Mouse (Mus musculus) activated CD4-positive, CD25-positive, alpha-beta regulatory T cell, adult 4 months (primary cell): ENCODE data around the gene Agfg2. TPM values are rescaled to one million over a fixed set of nuclear protein-coding genes. Genes with fewer than 3 reads are reported as not detected.
A peak's percentile ranks its signal among the peaks of the same experiment; 100 is the strongest.

Experiments
- ATAC-seq: one replicate; pipeline ENCODE4 v1.8.0; 2017
- polyA plus RNA-seq, 2 experiments: library from polyadenylated mRNA; unstranded; fragments of 100-300 nt; shearing (Covaris generic); gene quantifications; one replicate each; pipeline ENCODE4 v1.2.1; 2017

The Agfg2 gene
- polyA plus RNA-seq, 2 experiments from 2014 or later = 15.8 to 20.1 TPM

DNA sequence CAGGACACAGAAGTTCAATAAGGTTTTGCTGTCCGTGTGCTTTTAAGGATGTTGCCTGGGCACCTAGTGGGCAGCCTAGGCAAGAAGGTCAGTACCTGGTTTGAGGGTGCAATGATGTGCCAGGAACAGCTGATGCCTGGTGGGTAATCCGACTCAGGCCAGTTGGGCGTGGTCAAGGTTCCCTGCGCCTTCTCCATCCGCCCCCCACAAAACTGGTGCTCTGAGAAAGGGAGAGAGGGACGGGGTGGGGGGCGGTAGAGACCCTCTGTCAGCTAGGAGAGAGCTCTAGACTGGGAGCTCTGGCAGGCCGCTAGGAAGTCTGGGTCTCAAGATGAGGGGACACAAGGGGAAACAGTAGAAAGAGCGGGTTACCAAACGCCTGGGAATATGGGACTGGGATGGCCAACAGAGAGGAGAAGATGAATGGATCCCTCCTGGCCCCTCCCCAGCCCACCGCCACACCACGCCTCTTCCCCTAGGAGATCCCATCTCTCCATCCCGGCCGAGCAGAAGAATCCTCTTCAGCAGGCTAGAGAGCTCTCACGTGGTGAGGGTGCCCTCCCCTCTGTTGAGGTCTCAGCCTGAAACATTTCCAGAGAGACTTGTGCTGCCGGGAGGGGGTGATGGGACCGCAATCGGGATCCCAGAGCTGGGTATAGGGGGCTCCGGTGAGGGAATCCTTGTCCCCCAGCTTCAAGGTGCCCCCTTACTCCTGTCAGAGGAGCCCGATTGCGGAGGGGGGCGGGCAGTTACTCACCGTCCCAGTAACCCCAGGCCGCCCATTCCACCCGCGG lies 76.5 kb downstream of the Agfg2 start:
- no peak for ATAC-seq

DNA sequence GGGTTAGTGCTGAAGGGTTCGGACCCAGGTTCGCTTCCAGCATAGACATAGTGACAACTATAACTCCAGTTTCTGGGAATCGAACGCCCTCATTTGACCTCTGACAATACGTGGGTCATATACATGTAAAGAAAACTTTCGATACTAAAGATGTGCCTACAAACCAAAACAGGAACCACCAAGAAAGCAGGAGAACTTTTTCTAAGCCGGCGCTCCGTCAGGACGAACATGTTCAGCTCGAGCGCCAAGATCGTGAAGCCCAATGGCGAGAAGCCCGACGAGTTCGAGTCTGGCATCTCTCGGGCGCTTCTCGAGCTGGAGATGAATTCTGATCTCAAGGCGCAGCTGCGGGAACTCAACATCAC lies 83.2 kb downstream of the Agfg2 start:
- ATAC-seq = no peak

DNA sequence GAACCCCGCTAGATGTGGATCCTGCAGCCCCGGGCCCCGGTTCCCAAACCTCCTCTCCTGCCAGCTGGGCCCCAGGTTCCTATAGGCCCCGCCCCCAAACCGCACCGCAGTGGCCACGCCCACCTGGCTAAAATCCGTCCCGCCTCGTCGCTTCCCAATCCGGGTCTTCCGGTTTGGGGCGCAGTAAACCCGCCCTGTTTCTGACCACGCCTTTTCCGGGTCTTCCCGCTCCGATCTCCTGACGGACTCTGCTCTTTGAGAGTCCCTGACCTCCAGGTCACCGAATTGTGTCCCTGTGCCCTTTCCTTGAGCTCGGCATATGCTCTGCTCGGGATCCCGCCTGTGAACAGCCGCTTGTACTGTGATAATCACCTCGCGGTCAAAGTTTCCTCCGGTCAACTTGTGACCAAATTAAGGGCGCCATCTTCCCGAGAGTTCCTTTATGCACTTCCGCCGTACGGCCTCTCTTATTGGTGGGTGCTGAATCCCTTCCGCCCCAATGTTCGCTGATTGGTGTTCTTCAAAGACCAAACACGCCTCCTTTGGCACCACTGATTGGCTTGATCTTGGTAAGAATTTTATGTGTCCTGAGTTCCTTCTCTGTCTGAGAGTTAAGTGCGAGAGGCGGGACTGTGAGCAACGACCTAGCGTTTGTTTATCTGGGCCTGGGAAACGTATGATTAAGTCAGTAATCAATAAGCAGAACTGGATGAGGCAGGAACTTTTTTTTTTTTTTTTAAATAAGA lies 83.7 kb downstream of the Agfg2 start, which contains the start of gene Mospd3:
Gene Mospd3, minus strand, starts transcription at position 440 of the 746 bp plus-strand sequence.
- peak; percentile 92 for ATAC-seq

Other genes with a start within 250 kb of the Agfg2 start
- under 1 TPM; 0.11 to 0.21 TPM for gene Zan, start 207.7 kb downstream of the Agfg2 start, polyA plus RNA-seq
- 10 to 100 TPM; 60.7 to 66.2 TPM for gene Pop7, start 182.2 kb downstream of the Agfg2 start, polyA plus RNA-seq
- gene Gigyf1, start 166.2 kb downstream of the Agfg2 start, polyA plus RNA-seq = 10 to 100 TPM; 18.5 to 22.6 TPM
- gene Epo, start 151.5 kb downstream of the Agfg2 start, polyA plus RNA-seq = not detected
- 10 to 100 TPM; 73.0 to 82.7 TPM for gene Gnb2, start 151.2 kb downstream of the Agfg2 start, polyA plus RNA-seq
- not detected for gene Actl6b, start 131.2 kb downstream of the Agfg2 start, polyA plus RNA-seq
- under 1 TPM; 0.60 to 0.79 TPM for gene Tfr2, start 114.9 kb downstream of the Agfg2 start, polyA plus RNA-seq
- gene Mospd3, start 83.7 kb downstream of the Agfg2 start, polyA plus RNA-seq = 10 to 100 TPM; 33.2 to 38.8 TPM
- under 1 TPM in 1 of 2 experiments, not detected in 1; 0.53 TPM for gene Pcolce, start 70.9 kb downstream of the Agfg2 start, polyA plus RNA-seq
- gene Fbxo24, start 55.7 kb downstream of the Agfg2 start, polyA plus RNA-seq = under 1 TPM in 1 of 2 experiments, not detected in 1; 0.33 TPM
- gene Lrch4, start 55.6 kb downstream of the Agfg2 start, polyA plus RNA-seq = 10 to 100 TPM; 61.6 to 68.6 TPM
- gene Gm20605, start 55.6 kb downstream of the Agfg2 start, polyA plus RNA-seq = 10 to 100 TPM in 1 of 2 experiments, 1 to 10 TPM in 1; 8.1 to 10.2 TPM
- 10 to 100 TPM; 30.0 to 32.3 TPM for gene Sap25, start 43.4 kb downstream of the Agfg2 start, polyA plus RNA-seq
- not detected for gene Irs3, start 39.0 kb downstream of the Agfg2 start, polyA plus RNA-seq
- gene Nyap1, start 56.9 kb upstream of the Agfg2 start, polyA plus RNA-seq = under 1 TPM in 1 of 2 experiments, not detected in 1; 0.19 TPM
- gene Tsc22d4, start 61.0 kb upstream of the Agfg2 start, polyA plus RNA-seq = 10 to 100 TPM; 62.9 to 82.3 TPM
- gene Ppp1r35, start 94.1 kb upstream of the Agfg2 start, polyA plus RNA-seq = 1 to 10 TPM; 7.2 to 8.8 TPM
- gene Mepce, start 102.9 kb upstream of the Agfg2 start, polyA plus RNA-seq = 10 to 100 TPM; 22.4 to 26.9 TPM
- 10 to 100 TPM in 1 of 2 experiments, 1 to 10 TPM in 1; 5.9 to 10.9 TPM for gene Zcwpw1, start 103.1 kb upstream of the Agfg2 start, polyA plus RNA-seq
- gene Pilra, start 151.6 kb upstream of the Agfg2 start, polyA plus RNA-seq = not detected
- gene Pilrb1, start 173.4 kb upstream of the Agfg2 start, polyA plus RNA-seq = 1 to 10 TPM in 1 of 2 experiments, not detected in 1; 1.6 TPM
- gene Pilrb2, start 187.1 kb upstream of the Agfg2 start, polyA plus RNA-seq = not detected
- not detected for gene Cyp3a13, start 236.9 kb upstream of the Agfg2 start, polyA plus RNA-seq